Mouse (Mus musculus) neural tube, postnatal 0 days (tissue): ENCODE data around the gene Dnhd1. TPM values are rescaled to one million over a fixed set of nuclear protein-coding genes. Genes with fewer than 3 reads are reported as not detected.

Source experiments
- polyA plus RNA-seq: library from polyadenylated mRNA; unstranded; fragments of >200 nt; fragmentation: Nextera tagmentation; extraction: Ambion mirVana; gene quantifications from 2 replicates; pipeline ENCODE4 v1.2.1, GENCODE M21; 2015

The Dnhd1 gene
- polyA plus RNA-seq, result 1.5 and 1.7 TPM in 2 replicates

DNA sequence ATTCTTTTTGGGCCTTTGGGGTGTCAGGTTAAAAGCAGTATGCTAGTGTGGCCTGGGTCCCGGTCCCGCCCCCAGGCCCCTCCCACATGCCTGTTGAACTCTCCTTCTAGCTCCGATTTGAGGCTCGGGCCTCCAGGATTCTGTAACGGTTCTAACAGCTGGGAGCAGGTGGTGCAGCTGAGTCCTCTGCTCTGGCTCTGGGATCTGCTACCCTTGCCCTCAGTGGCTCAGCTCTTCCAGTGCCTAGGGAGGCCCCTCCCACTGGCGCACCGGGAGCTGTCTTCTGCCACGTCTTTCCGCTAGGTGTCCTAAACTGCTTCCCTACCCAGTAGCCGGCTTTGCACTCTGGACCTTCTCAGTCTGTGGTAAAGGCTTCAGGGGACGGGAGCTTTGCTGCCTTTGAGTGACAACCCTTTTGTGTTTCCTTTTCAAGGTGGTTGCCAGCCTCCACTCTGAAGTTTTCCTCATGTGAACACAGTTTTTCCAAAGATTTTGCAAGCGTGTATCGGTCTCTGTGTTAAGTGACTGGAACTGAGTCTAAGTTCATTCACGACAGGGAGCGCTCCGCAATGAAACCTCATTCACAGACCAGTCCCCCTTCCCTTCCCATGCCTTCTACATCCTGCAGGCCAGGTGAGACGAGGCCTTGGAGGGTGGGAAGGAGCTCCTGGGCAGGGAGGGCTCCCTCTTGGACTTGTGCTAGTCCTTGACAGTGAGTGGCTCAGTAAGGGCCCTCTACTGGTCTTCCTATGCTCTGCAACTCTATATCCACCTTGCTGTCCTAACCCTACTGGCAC lies at the start of gene Dnhd1:
Gene Dnhd1 (plus strand): TSS at position 189 of the 797 bp plus-strand sequence.

GRCm38 (mm10) chr7:105633127-105633800 lies 17.4 kb upstream of the Dnhd1 start, which contains the start of gene Trim3:
Trim3 (minus strand) TSS chr7:105633571.

DNA sequence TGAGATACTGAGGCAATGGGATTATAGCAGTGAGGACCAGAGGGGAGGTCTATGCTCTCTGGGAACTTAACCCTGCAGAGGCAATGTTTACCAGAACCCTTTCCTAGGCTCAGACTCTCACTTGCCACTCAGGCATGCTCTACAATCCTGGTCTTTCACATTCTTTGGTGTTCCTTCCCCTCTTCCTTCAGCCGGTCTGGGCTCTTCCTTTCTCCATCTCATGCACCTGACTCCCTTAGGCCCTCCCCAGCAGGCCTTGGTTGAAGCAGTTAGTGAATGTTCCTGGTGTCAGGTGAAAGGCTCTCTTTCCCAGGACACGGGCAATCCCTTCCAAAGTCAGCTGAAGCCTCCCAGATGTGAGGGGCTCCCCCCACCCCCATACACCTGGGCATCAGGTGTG lies 10.9 kb upstream of the Dnhd1 start, which contains the start of gene Timm10b:
Gene Timm10b (plus strand): TSS at position 301 of the 400 bp plus-strand sequence.

GRCm38 (mm10) chr7:105640233-105640893 lies 10.3 kb upstream of the Dnhd1 start, which contains the start of the genes Arfip2 and Gm45799:
Arfip2 (minus strand) TSS chr7:105640416.
Gm45799 (plus strand) TSS chr7:105640552.

GRCm38 (mm10) chr7:105736264-105736901 lies 85.8 kb downstream of the Dnhd1 start, which contains the start of gene Ilk:
Ilk (plus strand) TSS chr7:105736592.

GRCm38 (mm10) chr7:105736911-105737521 lies 86.4 kb downstream of the Dnhd1 start, which contains the start of gene Rrp8:
Rrp8 (minus strand) TSS chr7:105737385.

DNA sequence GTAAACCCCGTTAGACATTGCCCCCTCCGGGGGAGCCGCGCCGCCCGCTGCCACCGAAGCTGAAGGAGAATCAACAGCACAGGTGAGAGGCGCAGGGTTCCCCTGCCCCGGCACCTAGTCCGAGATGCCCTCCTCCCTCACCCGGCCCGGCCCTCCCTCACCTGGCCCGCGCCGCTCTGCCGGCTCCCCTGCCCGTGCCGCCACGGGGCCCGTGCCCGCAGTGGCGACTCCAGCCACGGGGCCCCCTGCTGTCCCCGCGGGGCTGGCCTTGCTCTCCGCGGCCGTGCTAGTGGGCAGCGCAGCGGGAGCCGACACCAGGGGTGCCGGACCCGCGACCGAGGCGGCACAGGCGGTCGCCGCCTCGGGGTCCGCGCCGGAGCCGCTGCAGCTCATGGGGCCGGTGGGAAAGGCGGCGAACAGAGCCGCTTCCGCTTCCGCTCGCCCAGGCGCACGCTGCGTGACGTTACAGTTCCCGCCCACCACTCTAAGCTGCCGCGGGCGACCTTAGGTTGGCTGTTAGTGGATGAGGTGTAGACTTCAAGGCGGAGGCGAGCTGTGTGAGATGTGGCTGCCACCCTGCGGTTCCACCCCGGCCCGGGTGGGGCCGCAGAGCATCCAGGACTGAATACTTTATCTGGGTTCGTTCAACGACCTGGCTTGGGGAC lies 93.4 kb downstream of the Dnhd1 start, which contains the start of gene Taf10:
Gene Taf10 (minus strand): TSS at position 436 of the 665 bp plus-strand sequence.

GRCm38 (mm10) chr7:105751491-105752433 lies 101.1 kb downstream of the Dnhd1 start, which contains the start of gene Tpp1:
Tpp1 (minus strand) TSS chr7:105752235.

Other genes starting within 250 kb of the Dnhd1 start
- 0.13 and 0.18 TPM in 2 replicates for gene Cnga4, start 246.3 kb upstream of the Dnhd1 start, polyA plus RNA-seq
- gene Cckbr, start 225.1 kb upstream of the Dnhd1 start, polyA plus RNA-seq, result 7.7 and 8.3 TPM in 2 replicates
- gene Cavin3, start 168.5 kb upstream of the Dnhd1 start, polyA plus RNA-seq, result 51.8 and 63.3 TPM in 2 replicates
- 97.1 and 101 TPM in 2 replicates for gene Smpd1, start 96.5 kb upstream of the Dnhd1 start, polyA plus RNA-seq
- gene Apbb1, start 69.2 kb upstream of the Dnhd1 start, polyA plus RNA-seq, result 260 and 295 TPM in 2 replicates
- gene Hpx, start 50.7 kb upstream of the Dnhd1 start, polyA plus RNA-seq, result 0.19 TPM in 1 of 2 replicates, not detected in the other
- gene Trim3, start 17.3 kb upstream of the Dnhd1 start, polyA plus RNA-seq, result 95.8 and 110 TPM in 2 replicates
- 229 and 231 TPM in 2 replicates for gene Timm10b, start 10.8 kb upstream of the Dnhd1 start, polyA plus RNA-seq
- 75.6 and 81.8 TPM in 2 replicates for gene Arfip2, start 10.4 kb upstream of the Dnhd1 start, polyA plus RNA-seq
- gene Gm45799, start 10.3 kb upstream of the Dnhd1 start, polyA plus RNA-seq, result 18.2 and 25.6 TPM in 2 replicates
- 181 and 191 TPM in 2 replicates for gene Ilk, start 85.8 kb downstream of the Dnhd1 start, polyA plus RNA-seq
- gene Rrp8, start 86.6 kb downstream of the Dnhd1 start, polyA plus RNA-seq, result 19.3 and 20.0 TPM in 2 replicates
- 129 and 156 TPM in 2 replicates for gene Taf10, start 93.5 kb downstream of the Dnhd1 start, polyA plus RNA-seq
- 54.2 and 63.4 TPM in 2 replicates for gene Tpp1, start 101.4 kb downstream of the Dnhd1 start, polyA plus RNA-seq
- 5.9 and 7.6 TPM in 2 replicates for gene Dchs1, start 136.8 kb downstream of the Dnhd1 start, polyA plus RNA-seq
- 234 and 242 TPM in 2 replicates for gene Mrpl17, start 160.3 kb downstream of the Dnhd1 start, polyA plus RNA-seq